Mouse (Mus musculus): ENCODE results near the gene Spag8. TPM values are rescaled to one million over a fixed set of nuclear protein-coding genes. Genes with fewer than 3 reads are reported as not detected.
A peak's percentile ranks its signal among the peaks of the same experiment; 100 is the strongest.

Gene Spag8
- polyA plus RNA-seq, 1 experiment = not detected

GRCm38 (mm10) chr4:43655656-43656338, 2.4 kb upstream of the Spag8 start:
- Histone ChIP-seq H3K4me1 (ENCODE audit: control insufficient read depth, insufficient read depth, low read length) (no peaks in the 10 kb centered on the region), H3K4me3 (ENCODE audit: insufficient read depth, low read length) (peak overlapping the region; percentile 71), H3K27ac (ENCODE audit: insufficient read depth, low read length) (no peak overlapping the region)
- TF ChIP-seq POLR2A (IDR thresholded peaks at IDR 0.05; ENCODE audit: low read depth, low read length) (no peak), CTCF (IDR thresholded peaks at IDR 0.05; ENCODE audit: borderline replicate concordance, insufficient read depth, low read length) (no peak)

DNA sequence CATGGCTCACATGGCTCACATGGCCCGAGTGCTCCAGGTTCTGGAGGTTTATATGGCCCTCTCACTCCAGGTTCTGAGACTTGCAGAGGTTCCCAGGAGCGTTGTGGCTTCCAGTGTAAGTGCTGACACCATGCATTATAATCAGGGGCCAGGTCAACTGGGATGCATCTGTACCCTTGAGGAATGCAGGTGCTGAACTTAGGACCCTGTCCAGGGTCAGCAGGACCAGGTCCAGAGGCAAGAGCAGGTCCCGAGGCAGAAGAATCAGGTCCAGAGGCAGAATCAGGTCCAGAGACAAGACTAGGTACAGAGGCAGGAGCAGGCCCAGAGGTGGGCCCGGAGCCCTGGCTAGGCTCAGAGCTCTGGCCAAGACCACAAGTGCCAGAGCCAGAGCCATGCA, 668 bp downstream of the Spag8 start:
- TF ChIP-seq POLR2A (IDR thresholded peaks at IDR 0.05; ENCODE audit: low read depth, low read length) (no peak), CTCF (IDR thresholded peaks at IDR 0.05; ENCODE audit: borderline replicate concordance, insufficient read depth, low read length) (no peak)
- no peaks in the 10 kb centered on the region for H3K4me1 ChIP-seq (ENCODE audit: control insufficient read depth, insufficient read depth, low read length)
- H3K4me3 ChIP-seq (ENCODE audit: insufficient read depth, low read length) = no peak overlapping the region

GRCm38 (mm10) chr4:43649783-43650182, 3.6 kb downstream of the Spag8 start:
- H3K27ac ChIP-seq (ENCODE audit: insufficient read depth, low read length) = no peak overlapping the region
- H3K4me3 ChIP-seq (ENCODE audit: insufficient read depth, low read length) = no peak overlapping the region
- TF ChIP-seq POLR2A (IDR thresholded peaks at IDR 0.05; ENCODE audit: low read depth, low read length) (no peak), CTCF (IDR thresholded peaks at IDR 0.05; ENCODE audit: borderline replicate concordance, insufficient read depth, low read length) (no peak)
- no peaks in the 10 kb centered on the region for H3K4me1 ChIP-seq (ENCODE audit: control insufficient read depth, insufficient read depth, low read length)

More for the DNA sequence above, 668 bp downstream of the Spag8 start:
- H3K27ac ChIP-seq (ENCODE audit: insufficient read depth, low read length) = no peak overlapping the region

DNA sequence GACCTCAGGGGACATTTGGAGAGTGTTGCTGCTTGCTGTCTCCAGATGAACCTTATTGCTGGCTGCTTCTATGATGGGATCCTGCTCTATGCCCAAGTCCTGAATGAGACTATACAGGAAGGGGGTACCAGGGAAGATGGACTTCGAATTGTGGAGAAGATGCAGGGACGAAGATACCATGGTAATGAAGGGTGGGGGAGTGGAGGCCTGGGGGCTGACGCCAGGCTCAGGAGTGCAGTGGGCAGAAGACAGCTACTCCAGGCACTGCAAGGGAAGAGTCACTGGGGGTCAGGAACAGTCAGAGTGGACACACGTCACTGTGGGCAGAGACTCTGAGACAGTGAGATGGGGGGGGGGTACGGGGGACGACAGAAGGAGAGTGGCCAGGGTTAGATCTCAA, 12.9 kb downstream of the Spag8 start:
- Histone ChIP-seq H3K27ac (ENCODE audit: insufficient read depth, low read length) (no peak overlapping the region), H3K4me3 (ENCODE audit: insufficient read depth, low read length) (no peak overlapping the region), H3K4me1 (ENCODE audit: control insufficient read depth, insufficient read depth, low read length) (peaks cover 5% of the 10 kb centered on the region; the same call in 1 of the 2 replicates)
- TF ChIP-seq CTCF (IDR thresholded peaks at IDR 0.05; ENCODE audit: borderline replicate concordance, insufficient read depth, low read length) (no peak), POLR2A (IDR thresholded peaks at IDR 0.05; ENCODE audit: low read depth, low read length) (no peak)

- Histone ChIP-seq H3K27ac (ENCODE audit: insufficient read depth, low read length) (no peak overlapping the region), H3K4me1 (ENCODE audit: control insufficient read depth, insufficient read depth, low read length) (peaks cover 5% of the 10 kb centered on the region; the same call in 1 of the 2 replicates), H3K4me3 (ENCODE audit: insufficient read depth, low read length) (no peak overlapping the region)
- TF ChIP-seq CTCF (IDR thresholded peaks at IDR 0.05; ENCODE audit: borderline replicate concordance, insufficient read depth, low read length) (no peak), POLR2A (IDR thresholded peaks at IDR 0.05; ENCODE audit: low read depth, low read length) (no peak)
These were observed 13.3 kb downstream of the Spag8 start for GRCm38 (mm10) chr4:43640076-43640475.

DNA sequence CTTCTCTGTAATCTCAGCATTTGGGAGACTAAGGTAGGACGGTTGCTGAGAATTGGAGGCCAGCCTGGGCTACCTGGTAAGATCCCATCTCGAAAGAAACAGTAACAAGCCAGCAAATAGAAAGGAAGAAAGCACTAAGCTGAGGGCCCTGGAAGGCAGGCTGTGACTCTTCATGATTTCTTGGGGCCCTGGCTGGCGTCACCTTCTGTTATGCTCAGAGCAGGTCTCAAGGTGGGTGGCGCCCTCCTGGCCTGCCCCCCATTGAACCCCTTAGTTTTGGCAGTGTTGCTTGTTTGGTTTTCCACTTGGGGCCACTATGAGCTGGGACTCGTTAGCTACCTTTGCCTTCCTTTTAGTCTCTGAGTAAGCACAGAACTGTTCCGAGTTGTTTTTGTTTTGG, 16.6 kb downstream of the Spag8 start:
- peaks cover 12% of the 10 kb centered on the region for H3K4me1 ChIP-seq (ENCODE audit: control insufficient read depth, insufficient read depth, low read length)
- H3K4me3 ChIP-seq (ENCODE audit: insufficient read depth, low read length) = no peak overlapping the region
- TF ChIP-seq CTCF (IDR thresholded peaks at IDR 0.05; ENCODE audit: borderline replicate concordance, insufficient read depth, low read length) (no peak), POLR2A (IDR thresholded peaks at IDR 0.05; ENCODE audit: low read depth, low read length) (no peak)
- H3K27ac ChIP-seq (ENCODE audit: insufficient read depth, low read length) = no peak overlapping the region

- Histone ChIP-seq H3K27ac (ENCODE audit: insufficient read depth, low read length) (no peak overlapping the region), H3K4me3 (ENCODE audit: insufficient read depth, low read length) (no peak overlapping the region), H3K4me1 (ENCODE audit: control insufficient read depth, insufficient read depth, low read length) (peaks cover 12% of the 10 kb centered on the region)
- TF ChIP-seq POLR2A (IDR thresholded peaks at IDR 0.05; ENCODE audit: low read depth, low read length) (no peak), CTCF (IDR thresholded peaks at IDR 0.05; ENCODE audit: borderline replicate concordance, insufficient read depth, low read length) (no peak)
These were observed 18.6 kb downstream of the Spag8 start for GRCm38 (mm10) chr4:43634621-43635374.

DNA sequence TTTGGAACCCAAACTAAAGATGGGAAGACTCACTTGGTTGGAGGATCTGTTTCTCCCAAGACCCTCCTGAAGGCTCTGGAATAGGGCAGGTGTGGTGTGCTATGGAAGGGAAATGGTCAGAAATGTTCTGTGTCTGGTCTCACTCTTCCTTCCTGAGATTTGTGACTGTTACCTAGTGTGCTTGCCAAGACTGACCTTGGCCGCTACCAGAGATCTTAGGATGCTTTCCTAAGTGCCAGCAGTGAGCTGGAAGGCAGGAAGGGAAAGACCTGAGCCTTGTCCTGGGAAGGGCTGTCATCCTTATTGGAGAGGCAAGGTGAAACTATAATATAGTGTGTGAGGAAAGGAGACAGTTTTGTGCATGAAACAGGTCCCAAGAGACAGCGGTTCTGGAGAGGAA, 19.7 kb downstream of the Spag8 start:
- TF ChIP-seq POLR2A (IDR thresholded peaks at IDR 0.05; ENCODE audit: low read depth, low read length) (no peak), CTCF (IDR thresholded peaks at IDR 0.05; ENCODE audit: borderline replicate concordance, insufficient read depth, low read length) (no peak)
- Histone ChIP-seq H3K27ac (ENCODE audit: insufficient read depth, low read length) (no peak overlapping the region), H3K4me3 (ENCODE audit: insufficient read depth, low read length) (no peak overlapping the region), H3K4me1 (ENCODE audit: control insufficient read depth, insufficient read depth, low read length) (peaks cover 8% of the 10 kb centered on the region)

DNA sequence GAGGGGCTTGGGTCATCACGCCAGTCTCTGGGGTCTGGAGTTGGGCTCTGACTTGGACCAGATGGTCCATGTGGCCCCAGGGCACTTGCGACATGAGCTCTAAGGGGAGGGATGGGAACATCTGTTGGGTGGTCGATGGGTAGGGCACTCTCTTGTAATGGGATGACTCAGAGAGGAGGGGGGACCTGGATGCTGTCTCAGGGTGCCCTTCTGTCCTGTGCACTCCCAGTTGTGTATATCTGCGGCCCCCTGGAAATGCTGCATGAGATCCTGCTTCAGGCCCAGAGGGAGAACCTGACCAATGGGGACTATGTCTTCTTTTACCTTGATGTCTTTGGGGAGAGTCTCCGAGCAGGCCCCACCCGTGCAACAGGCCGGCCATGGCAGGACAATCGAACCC, 20.1 kb downstream of the Spag8 start:
- TF ChIP-seq CTCF (IDR thresholded peaks at IDR 0.05; ENCODE audit: borderline replicate concordance, insufficient read depth, low read length) = no peak
- TF ChIP-seq POLR2A (IDR thresholded peaks at IDR 0.05; ENCODE audit: low read depth, low read length) = no peak
- Histone ChIP-seq H3K27ac (ENCODE audit: insufficient read depth, low read length) (no peak overlapping the region), H3K4me1 (ENCODE audit: control insufficient read depth, insufficient read depth, low read length) (peaks cover 7% of the 10 kb centered on the region), H3K4me3 (ENCODE audit: insufficient read depth, low read length) (no peak overlapping the region)

All from embryonic fibroblast, embryonic 13.5 days (primary cell).